Mouse (Mus musculus) heart, postnatal 4 days (tissue): Measurements from ENCODE around the gene Alox15. TPM values are rescaled to one million over a fixed set of nuclear protein-coding genes. Genes with fewer than 3 reads are reported as not detected.
"Not testable (repeated sequence)": the region's sequence is repeated elsewhere in the genome, so short reads cannot be mapped to it uniquely, and the experiment has no call there.

Source experiments
- DNase-seq: peaks from one replicate; pipeline ENCODE4 v3.0.0; 2021
- total RNA-seq, 2 experiments: library from RNA; stranded (reverse); gene quantifications; 2 replicates each; pipeline ENCODE4 v1.2.3; 2021

Gene Alox15
- total RNA-seq = under 1 TPM; 0.19 to 0.52 TPM

GRCm38 (mm10) chr11:70351868-70352267 is at the start of gene Alox15:
TSS of gene Alox15 (minus strand) at chr11:70352031.
- DNase-seq = no peak

- DNase-seq = peak; percentile 30
Measured at GRCm38 (mm10) chr11:70389421-70389820, 37.6 kb upstream of the Alox15 start.

GRCm38 (mm10) chr11:70387436-70387835 is 35.6 kb upstream of the Alox15 start:
- no peak for DNase-seq

GRCm38 (mm10) chr11:70384136-70384535 is 32.3 kb upstream of the Alox15 start:
- no peak for DNase-seq

GRCm38 (mm10) chr11:70381330-70381729 is 29.5 kb upstream of the Alox15 start:
- DNase-seq = no peak

- DNase-seq = no peak
Measured at GRCm38 (mm10) chr11:70380478-70381005, 28.7 kb upstream of the Alox15 start.

GRCm38 (mm10) chr11:70376054-70376453 is 24.2 kb upstream of the Alox15 start:
- DNase-seq = no peak

GRCm38 (mm10) chr11:70374302-70374701 is 22.5 kb upstream of the Alox15 start:
- DNase-seq = no peak

GRCm38 (mm10) chr11:70372849-70373557 is 21.2 kb upstream of the Alox15 start:
- DNase-seq = no peak

- no peak for DNase-seq
Measured at GRCm38 (mm10) chr11:70372396-70372795, 20.6 kb upstream of the Alox15 start.

- not testable (repeated sequence) for DNase-seq
Measured at GRCm38 (mm10) chr11:70368626-70369025, 16.8 kb upstream of the Alox15 start.

- DNase-seq = not testable (repeated sequence)
Measured at GRCm38 (mm10) chr11:70367701-70368100, 15.9 kb upstream of the Alox15 start.

- DNase-seq = no peak
Measured at GRCm38 (mm10) chr11:70348630-70349029, 3.2 kb downstream of the Alox15 start.

GRCm38 (mm10) chr11:70347861-70348260 is 4.0 kb downstream of the Alox15 start:
- DNase-seq = no peak

GRCm38 (mm10) chr11:70345546-70345945 is 6.3 kb downstream of the Alox15 start:
- DNase-seq = no peak

GRCm38 (mm10) chr11:70345061-70345460 is 6.8 kb downstream of the Alox15 start:
- no peak for DNase-seq

- DNase-seq = no peak
Measured at GRCm38 (mm10) chr11:70339481-70339880, 12.3 kb downstream of the Alox15 start.

GRCm38 (mm10) chr11:70334477-70334876 is 17.4 kb downstream of the Alox15 start:
- peak; percentile 79 for DNase-seq

GRCm38 (mm10) chr11:70324726-70325125 is 27.1 kb downstream of the Alox15 start:
- DNase-seq = no peak

GRCm38 (mm10) chr11:70322528-70322927 is 29.3 kb downstream of the Alox15 start, which contains the start of gene Alox12e:
TSS of gene Alox12e (minus strand) at chr11:70322628.
- no peak for DNase-seq

GRCm38 (mm10) chr11:70321664-70322063 is 30.2 kb downstream of the Alox15 start:
- peak; percentile 74 for DNase-seq

- no peak for DNase-seq
Measured at GRCm38 (mm10) chr11:70319614-70320013, 32.2 kb downstream of the Alox15 start.

- no peak for DNase-seq
Measured at GRCm38 (mm10) chr11:70313833-70314232, 38.0 kb downstream of the Alox15 start.

GRCm38 (mm10) chr11:70309341-70309740 is 42.5 kb downstream of the Alox15 start:
- peak; percentile 51 for DNase-seq
